Mouse (Mus musculus) neural tube, embryonic 14.5 days (tissue): ENCODE measurements around the gene Ick. TPM values are rescaled to one million over a fixed set of nuclear protein-coding genes. Genes with fewer than 3 reads are reported as not detected.
"Not testable (repeated sequence)": the region's sequence is repeated elsewhere in the genome, so short reads cannot be mapped to it uniquely, and the experiment has no call there.

ENCODE experiments used
- ATAC-seq: fragments of 200-750 bp; cut with Nextera tagmentation; 2 replicates; pipeline ENCODE4 v1.8.0; 2017; ENCODE audit warnings: low read depth, mild to moderate bottlenecking, moderate TSS enrichment, moderate library complexity
- H3K27ac ChIP-seq: fragments of 300-500 bp; sonication (generic); 2 replicates; pipeline ENCODE4 v1.5.1; 2014; ENCODE audit warnings: low read depth, mild to moderate bottlenecking, control low read depth, low read length, moderate library complexity, mixed read lengths
- H3K27me3 ChIP-seq: fragments of 300-500 bp; sonication (generic); 2 replicates; pipeline ENCODE4 v1.6.1; 2014; ENCODE audit warnings: low read length; ENCODE audit not compliant: control insufficient read depth, insufficient read depth
- H3K36me3 ChIP-seq: fragments of 300-500 bp; sonication (generic); 2 replicates; pipeline ENCODE4 v1.6.1; 2014; ENCODE audit warnings: low read length, mixed read lengths; ENCODE audit not compliant: control insufficient read depth, insufficient read depth
- H3K4me1 ChIP-seq: fragments of 300-500 bp; sonication (generic); 2 replicates; pipeline ENCODE4 v1.6.1; 2014; ENCODE audit warnings: low read length; ENCODE audit not compliant: control insufficient read depth, insufficient read depth
- H3K4me2 ChIP-seq: fragments of 300-500 bp; sonication (generic); 2 replicates; pipeline ENCODE4 v1.6.1; 2014; ENCODE audit warnings: mild to moderate bottlenecking, low read depth, low read length, control low read depth
- H3K4me3 ChIP-seq: fragments of 300-500 bp; sonication (generic); 2 replicates; pipeline ENCODE4 v1.5.1; 2014; ENCODE audit warnings: low read depth, low read length, control low read depth, mixed read lengths
- H3K9ac ChIP-seq: fragments of 300-500 bp; sonication (generic); replicated peaks from 2 replicates; pipeline ENCODE4 v1.6.1; 2014; ENCODE audit warnings: low read depth, mild to moderate bottlenecking, control low read depth, low read length, mixed read lengths
- H3K9me3 ChIP-seq: fragments of 300-500 bp; sonication (generic); 2 replicates; pipeline ENCODE4 v1.6.1; 2016; ENCODE audit warnings: low read length; ENCODE audit not compliant: control insufficient read depth
- WGBS: fragments of 180-500 bp; shearing (Covaris S2); extraction: QIAGEN DNeasy Blood & Tissue Kit; methylation state at CpG from one replicate; pipeline ENCODE4 v1.1.7; 2014; 5-methylcytosine and 5-hydroxymethylcytosine counted together
- polyA plus RNA-seq: library from polyadenylated mRNA; unstranded; fragments of >200 nt; fragmentation: Nextera tagmentation; extraction: Ambion mirVana; gene quantifications from 2 replicates; pipeline ENCODE4 v1.2.1, GENCODE M21; 2014

The Ick gene
- polyA plus RNA-seq, 1 experiment from 2014 or later = 40.8 TPM

DNA sequence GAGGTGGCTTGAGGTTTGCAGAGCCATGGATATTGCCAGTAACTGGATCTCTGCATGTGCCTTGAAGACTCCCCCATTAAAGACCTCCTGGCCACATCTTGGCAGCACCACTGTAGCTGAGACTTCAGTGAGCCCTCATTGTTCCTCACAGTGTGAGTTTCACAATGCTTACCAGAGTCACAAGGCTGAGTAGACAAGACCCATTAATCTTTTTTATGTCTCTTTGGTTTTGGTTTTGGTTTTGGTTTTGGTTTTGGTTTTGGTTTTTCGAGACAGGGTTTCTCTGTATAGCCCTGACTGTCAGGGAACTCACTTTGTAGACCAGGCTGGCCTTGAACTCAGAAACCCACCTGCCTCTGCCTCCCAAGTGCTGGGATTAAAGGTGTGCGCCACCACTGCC, 40.8 kb downstream of the Ick start:
- not testable (repeated sequence) for H3K9ac ChIP-seq, H3K27me3 ChIP-seq, ATAC-seq, H3K4me1 ChIP-seq, H3K9me3 ChIP-seq, H3K4me3 ChIP-seq, H3K27ac ChIP-seq, H3K4me2 ChIP-seq
- 78% methylated on average over 2 of the region's 2 CpGs for WGBS
- H3K36me3 ChIP-seq = peaks cover 12% of the 10 kb centered on the region; the same call in 1 of the 2 replicates

DNA sequence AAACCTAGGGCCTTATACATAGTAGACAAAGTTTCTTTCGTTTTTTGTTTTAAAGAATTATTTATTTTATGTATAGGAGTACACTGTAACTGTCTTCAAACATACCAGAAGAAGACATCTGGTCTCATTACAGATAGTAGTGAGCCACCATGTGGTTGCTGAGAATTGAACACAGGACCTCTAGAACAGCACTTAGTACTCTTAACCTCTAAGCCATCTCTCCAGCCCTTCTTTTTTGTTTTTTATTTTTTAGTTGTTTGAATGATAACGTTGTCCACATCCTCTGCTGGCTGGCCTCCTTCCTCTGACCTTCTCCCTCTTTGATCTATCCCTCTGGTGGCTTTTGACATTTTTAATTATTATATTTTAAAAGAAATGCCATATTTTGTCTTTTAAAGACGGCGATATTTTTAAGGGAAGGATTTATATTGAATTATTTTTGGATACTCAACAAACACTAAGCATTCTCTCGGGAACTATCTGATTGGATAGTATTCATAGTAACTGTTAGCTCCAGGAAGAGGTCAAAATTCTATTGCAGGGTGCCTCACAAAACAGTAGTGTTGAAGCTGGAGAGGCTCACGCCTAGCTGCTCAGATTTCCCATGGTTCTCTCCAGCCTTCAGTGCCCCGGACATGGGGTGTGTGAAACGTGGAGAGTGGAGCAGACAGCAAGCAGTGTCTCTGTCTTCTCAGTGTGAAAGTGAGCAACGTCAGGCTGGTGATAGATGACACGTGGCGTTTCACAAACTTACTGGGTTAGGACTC, 45.4 kb downstream of the Ick start:
- ATAC-seq = no peak
- Histone ChIP-seq H3K9me3 (no peaks in the 10 kb centered on the region), H3K9ac (no peak overlapping the region), H3K36me3 (peaks cover 39% of the 10 kb centered on the region), H3K27me3 (no peaks in the 10 kb centered on the region), H3K4me3 (no peak overlapping the region), H3K4me1 (no peaks in the 10 kb centered on the region), H3K27ac (no peak overlapping the region), H3K4me2 (no peak overlapping the region)
- 82% methylated on average over 11 of the region's 11 CpGs for whole genome bisulfite sequencing

DNA sequence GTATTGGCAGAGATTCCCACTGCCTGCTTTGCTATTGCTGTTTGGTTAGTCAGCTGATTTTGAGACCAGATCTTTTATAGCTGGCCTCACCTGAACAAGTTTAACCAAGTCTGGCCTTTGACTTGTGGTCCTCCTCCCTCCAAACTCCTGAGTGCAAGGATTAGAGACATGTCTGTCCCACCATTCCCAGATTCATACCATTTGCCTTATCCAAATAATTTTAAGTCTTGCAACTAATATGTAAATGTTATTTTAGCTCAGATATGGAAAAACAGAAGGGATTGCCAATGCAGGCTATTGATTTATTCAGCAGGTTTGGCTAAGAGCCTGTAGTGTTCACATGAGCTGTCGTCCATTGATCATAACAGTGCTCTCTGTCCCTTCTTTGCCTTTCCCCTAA, 48.2 kb downstream of the Ick start:
- WGBS = 86% methylated on average over 1 of the region's 1 CpGs
- ATAC-seq = no peak
- H3K4me2 ChIP-seq = no peak overlapping the region

DNA sequence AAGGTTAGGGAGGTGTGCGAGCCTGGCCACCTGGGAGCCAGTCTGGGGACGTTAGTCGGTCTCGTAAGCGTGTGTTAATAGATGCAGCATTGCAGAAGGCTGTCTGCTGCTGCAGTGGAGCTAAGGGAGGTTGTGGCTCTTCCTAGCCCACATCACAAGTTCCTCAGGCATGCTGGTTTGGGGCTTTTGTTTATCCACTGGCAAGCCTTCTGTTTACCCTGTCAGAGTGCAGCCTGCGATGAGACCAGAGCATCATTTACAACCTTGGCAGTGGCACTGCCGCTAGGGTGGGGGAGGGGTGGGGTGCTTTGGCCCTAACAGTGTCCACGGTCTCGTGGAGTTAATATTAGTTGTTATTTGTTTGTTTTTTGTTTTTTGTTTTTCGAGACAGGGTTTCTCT, 54.3 kb downstream of the Ick start:
- Histone ChIP-seq H3K9ac (no peak overlapping the region), H3K4me3 (no peak overlapping the region), H3K4me2 (no peak overlapping the region), H3K9me3 (no peaks in the 10 kb centered on the region), H3K27me3 (no peaks in the 10 kb centered on the region), H3K4me1 (no peaks in the 10 kb centered on the region), H3K27ac (no peak overlapping the region), H3K36me3 (peaks cover 59% of the 10 kb centered on the region)
- no peak for ATAC-seq
- WGBS = 75% methylated on average over 10 of the region's 10 CpGs

More for the DNA sequence above, 48.2 kb downstream of the Ick start:
- peaks cover 60% of the 10 kb centered on the region for H3K36me3 ChIP-seq
- no peaks in the 10 kb centered on the region for H3K27me3 ChIP-seq
- no peak overlapping the region for H3K4me3 ChIP-seq
- H3K27ac ChIP-seq = no peak overlapping the region
- no peaks in the 10 kb centered on the region for H3K9me3 ChIP-seq
- H3K4me1 ChIP-seq = no peaks in the 10 kb centered on the region
- no peak overlapping the region for H3K9ac ChIP-seq

DNA sequence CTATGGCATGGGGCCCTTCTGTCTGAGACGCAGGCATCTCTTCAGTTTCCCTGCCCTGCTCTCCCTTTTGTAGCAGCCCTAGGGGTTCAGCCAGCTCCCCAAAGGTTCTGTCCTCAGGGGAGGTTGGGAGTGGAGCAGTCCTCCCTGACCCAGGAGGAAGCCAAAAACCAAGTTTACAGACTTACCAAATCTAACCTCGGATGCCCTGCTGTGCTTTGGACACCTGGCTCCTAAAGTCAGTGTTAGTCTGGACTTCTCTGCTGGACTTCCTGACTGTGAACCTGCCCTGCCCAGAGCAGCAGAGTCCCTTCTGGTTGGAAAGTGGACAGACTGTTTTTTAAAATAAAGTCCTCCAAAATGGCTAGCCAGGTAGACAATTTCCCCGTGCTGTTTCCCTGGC, 55.7 kb downstream of the Ick start:
- Histone ChIP-seq H3K4me2 (no peak overlapping the region), H3K36me3 (peaks cover 58% of the 10 kb centered on the region), H3K27me3 (no peaks in the 10 kb centered on the region), H3K9ac (no peak overlapping the region), H3K4me1 (no peaks in the 10 kb centered on the region), H3K27ac (no peak overlapping the region), H3K4me3 (no peak overlapping the region), H3K9me3 (no peaks in the 10 kb centered on the region)
- no peak for ATAC-seq
- 95% methylated on average over 3 of the region's 3 CpGs for WGBS

DNA sequence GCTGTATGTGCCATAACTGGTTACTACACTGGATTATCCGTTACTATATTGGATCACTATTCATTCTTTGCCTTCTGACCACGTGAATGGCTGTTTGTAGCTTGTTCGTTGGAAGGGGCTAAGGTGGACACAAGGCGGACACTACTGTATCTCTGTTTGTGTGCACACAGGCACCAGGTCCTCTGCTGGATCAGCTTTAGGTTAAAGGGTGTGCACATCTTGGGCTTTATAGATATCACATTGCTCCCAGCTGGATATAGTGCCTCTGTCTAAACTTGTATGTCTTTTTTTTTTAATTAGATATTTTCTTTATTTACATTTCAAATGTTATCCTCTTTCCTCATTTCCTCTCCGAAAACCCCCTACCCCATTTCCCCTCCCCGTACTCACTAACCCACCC, 56.5 kb downstream of the Ick start:
- Histone ChIP-seq H3K4me3 (no peak overlapping the region), H3K27me3 (no peaks in the 10 kb centered on the region), H3K9me3 (no peaks in the 10 kb centered on the region), H3K27ac (no peak overlapping the region), H3K4me1 (no peaks in the 10 kb centered on the region), H3K4me2 (no peak overlapping the region), H3K9ac (no peak overlapping the region), H3K36me3 (peaks cover 52% of the 10 kb centered on the region)
- no peak for ATAC-seq
- 96% methylated on average over 6 of the region's 6 CpGs for WGBS

DNA sequence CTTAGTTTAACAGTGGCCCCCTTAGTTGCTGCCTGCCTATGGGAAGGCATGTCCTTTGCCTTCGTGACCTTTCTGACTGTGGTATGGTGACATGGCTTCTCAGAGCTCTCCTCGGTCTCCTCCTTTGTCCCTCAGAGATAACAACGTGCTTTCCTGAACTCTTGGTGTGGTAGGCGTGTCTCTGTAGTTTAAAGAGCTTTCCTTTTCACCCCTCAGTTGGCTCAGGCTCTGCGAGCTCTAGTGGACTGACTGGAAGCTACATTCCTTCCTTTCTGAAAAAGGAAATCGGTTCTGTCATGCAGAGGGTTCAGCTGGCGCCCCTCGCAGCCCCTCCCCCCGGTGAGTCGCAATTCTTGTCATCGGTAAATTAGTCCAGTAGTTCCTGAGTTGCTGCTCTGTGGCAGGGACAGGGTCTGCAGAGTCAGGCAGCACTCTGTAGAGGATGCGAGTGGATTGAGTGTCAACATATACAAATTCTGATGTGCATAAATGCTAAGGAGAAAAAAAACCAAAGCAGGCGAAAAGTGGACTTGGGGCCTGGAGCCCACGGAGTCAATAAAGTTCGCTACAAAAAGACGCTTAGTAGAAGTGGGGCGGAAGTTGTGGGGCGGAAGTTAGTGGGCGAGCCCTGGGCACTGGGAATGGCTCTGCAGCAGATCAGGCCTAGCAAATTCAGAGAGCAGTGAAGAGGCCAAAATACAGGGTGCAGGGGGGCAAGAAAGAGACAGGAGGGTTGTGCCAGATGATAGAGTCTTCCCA, 57.9 kb downstream of the Ick start:
- no peak overlapping the region for H3K9ac ChIP-seq
- no peak for ATAC-seq
- no peaks in the 10 kb centered on the region for H3K27me3 ChIP-seq
- no peak overlapping the region for H3K27ac ChIP-seq
- H3K9me3 ChIP-seq = no peaks in the 10 kb centered on the region
- H3K36me3 ChIP-seq = peaks cover 38% of the 10 kb centered on the region
- no peaks in the 10 kb centered on the region for H3K4me1 ChIP-seq
- H3K4me2 ChIP-seq = no peak overlapping the region
- WGBS = 85% methylated on average over 19 of the region's 19 CpGs
- H3K4me3 ChIP-seq = no peak overlapping the region

DNA sequence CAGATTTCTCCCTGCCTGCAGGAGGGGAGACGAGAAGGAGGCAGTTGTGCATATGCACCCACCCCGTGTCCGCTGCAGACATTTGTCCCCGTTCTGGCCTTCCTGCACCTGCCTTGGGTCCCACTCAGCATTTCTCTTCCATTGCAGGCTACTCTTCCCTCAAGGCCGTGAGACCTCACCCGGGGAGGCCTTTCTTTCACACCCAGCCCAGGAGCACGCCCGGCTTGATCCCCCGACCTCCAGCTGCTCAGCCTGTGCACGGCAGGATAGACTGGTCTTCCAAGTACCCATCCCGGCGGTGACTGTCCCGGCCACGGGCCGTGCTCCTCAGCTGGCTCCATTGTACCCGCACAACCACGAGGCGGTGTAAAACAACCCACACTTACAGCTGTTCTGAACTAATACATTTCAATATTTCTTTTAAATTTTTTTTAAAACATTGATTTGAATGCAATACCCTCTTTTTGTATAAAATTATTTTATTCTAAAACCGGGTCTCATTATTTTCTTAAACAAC, 58.5 kb downstream of the Ick start:
- H3K36me3 ChIP-seq = peaks cover 31% of the 10 kb centered on the region
- H3K4me1 ChIP-seq = no peaks in the 10 kb centered on the region
- no peak overlapping the region for H3K9ac ChIP-seq
- H3K4me2 ChIP-seq = no peak overlapping the region
- no peak for ATAC-seq
- H3K27ac ChIP-seq = no peak overlapping the region
- no peaks in the 10 kb centered on the region for H3K27me3 ChIP-seq
- 92% methylated on average over 19 of the region's 19 CpGs for WGBS
- H3K4me3 ChIP-seq = no peak overlapping the region
- H3K9me3 ChIP-seq = no peaks in the 10 kb centered on the region

DNA sequence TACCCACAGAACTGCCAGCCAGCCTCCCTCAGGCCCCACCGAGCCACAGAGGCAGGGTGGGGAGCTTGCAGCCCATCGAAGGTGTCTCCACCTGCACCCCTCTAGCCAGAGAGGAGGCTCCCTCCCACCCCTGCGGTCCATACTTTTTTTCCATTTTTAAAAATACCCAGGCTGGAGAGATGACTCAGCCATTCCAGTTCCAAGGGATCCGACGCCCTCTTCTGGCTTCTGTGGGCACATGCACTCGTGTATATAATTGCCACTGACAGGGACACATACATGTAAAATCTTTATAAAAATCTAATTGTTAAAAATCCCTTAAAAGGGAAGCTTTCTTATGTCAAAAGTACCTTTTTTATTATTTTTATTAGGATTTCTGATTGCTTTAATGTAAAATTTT, 59.9 kb downstream of the Ick start:
- no peak overlapping the region for H3K4me3 ChIP-seq
- ATAC-seq = no peak
- peaks cover 31% of the 10 kb centered on the region for H3K36me3 ChIP-seq
- no peak overlapping the region for H3K4me2 ChIP-seq
- H3K4me1 ChIP-seq = no peaks in the 10 kb centered on the region
- no peaks in the 10 kb centered on the region for H3K9me3 ChIP-seq
- no peak overlapping the region for H3K27ac ChIP-seq
- WGBS = 96% methylated on average over 6 of the region's 6 CpGs
- no peaks in the 10 kb centered on the region for H3K27me3 ChIP-seq
- no peak overlapping the region for H3K9ac ChIP-seq
